Mouse (Mus musculus) ES-Bruce4 (cell line): ENCODE data around the gene Ctrb1.

ENCODE experiments used
- CTCF ChIP-seq: IDR thresholded peaks from one replicate; pipeline ENCODE4 v1.8.1; 2011; ENCODE audit warnings: low read depth, low read length
- POLR2A ChIP-seq: IDR thresholded peaks from one replicate; pipeline ENCODE4 v1.8.1; 2011; ENCODE audit warnings: low read length; ENCODE audit not compliant: insufficient read depth

- no peak for TF ChIP-seq CTCF
- no peak for TF ChIP-seq POLR2A
Observed at GRCm38 (mm10) chr8:111731231-111731977, 40.6 kb upstream of the Ctrb1 start.
